Mouse (Mus musculus): ENCODE results near the gene Cyren. TPM values are rescaled to one million over a fixed set of nuclear protein-coding genes. Genes with fewer than 3 reads are reported as not detected.

Gene Cyren
- polyA plus RNA-seq, 1 experiment from 2014 or later, result 5.8 TPM

- Histone ChIP-seq H3K4me1 (replicated peaks; ENCODE audit: control insufficient read depth, insufficient read depth) (peaks cover 3% of the 10 kb centered on the region), H3K36me3 (ENCODE audit: control insufficient read depth, insufficient read depth, low read length) (no peaks in the 10 kb centered on the region), H3K27ac (replicated peaks) (peak overlapping the region; percentile 35; the same call in 1 of the 2 replicates), H3K9ac (ENCODE audit: low read length) (no peak overlapping the region), H3K9me3 (ENCODE audit: control insufficient read depth, low read length) (no peaks in the 10 kb centered on the region), H3K4me3 (ENCODE audit: low read depth, low read length) (no peak overlapping the region), H3K27me3 (ENCODE audit: control insufficient read depth, insufficient read depth, low read length) (no peaks in the 10 kb centered on the region), H3K4me2 (replicated peaks; ENCODE audit: low read depth) (no peak overlapping the region)
- DNase-seq (ENCODE audit: low spot score) (no peak), ATAC-seq (ENCODE audit: low FRiP score, low TSS enrichment) (no peak)
- TF ChIP-seq EP300 (optimal IDR thresholded peaks at IDR 0.05) (no peak), CTCF (IDR thresholded peaks at IDR 0.05; ENCODE audit: low read depth) (no peak)
- WGBS, result 76% methylated on average over 16 of the region's 16 CpGs
These were observed 10.4 kb downstream of the Cyren start for GRCm38 (mm10) chr6:34867301-34867994.

DNA sequence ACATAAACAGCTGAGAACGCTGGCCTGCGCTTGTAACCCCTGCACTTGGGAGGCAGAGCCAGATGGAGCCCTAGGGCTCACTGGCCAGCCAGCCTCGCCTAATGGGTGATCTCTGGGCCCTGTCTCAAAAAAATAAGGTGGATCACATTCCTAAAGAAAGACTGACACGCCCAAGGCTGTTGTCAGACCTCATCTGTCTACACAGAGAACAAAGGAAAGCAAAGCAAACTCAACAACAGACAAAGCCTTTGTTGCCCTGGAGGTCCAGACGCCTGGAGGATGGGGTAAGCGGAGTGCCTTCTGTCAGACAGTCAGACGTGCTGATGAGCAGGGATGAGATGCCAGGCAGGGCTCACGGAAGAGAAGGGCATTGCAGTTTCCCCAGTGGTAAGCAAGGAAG lies 11.1 kb downstream of the Cyren start:
- peak overlapping the region; percentile 35 for H3K27ac ChIP-seq (replicated peaks)
- DNase-seq (ENCODE audit: low spot score), result no peak
- peaks cover 3% of the 10 kb centered on the region for H3K4me1 ChIP-seq (replicated peaks; ENCODE audit: control insufficient read depth, insufficient read depth)

GRCm38 (mm10) chr6:34865711-34866593 lies 11.9 kb downstream of the Cyren start:
- Histone ChIP-seq H3K27ac (replicated peaks) (peak overlapping the region; percentile 69), H3K4me1 (replicated peaks; ENCODE audit: control insufficient read depth, insufficient read depth) (peaks cover 3% of the 10 kb centered on the region), H3K9me3 (ENCODE audit: control insufficient read depth, low read length) (no peaks in the 10 kb centered on the region), H3K36me3 (ENCODE audit: control insufficient read depth, insufficient read depth, low read length) (no peaks in the 10 kb centered on the region), H3K27me3 (ENCODE audit: control insufficient read depth, insufficient read depth, low read length) (no peaks in the 10 kb centered on the region), H3K4me2 (replicated peaks; ENCODE audit: low read depth) (no peak overlapping the region), H3K9ac (ENCODE audit: low read length) (no peak overlapping the region), H3K4me3 (ENCODE audit: low read depth, low read length) (no peak overlapping the region)
- ATAC-seq (ENCODE audit: low FRiP score, low TSS enrichment) (peak; percentile 95), DNase-seq (ENCODE audit: low spot score) (peak; percentile 67)
- TF ChIP-seq CTCF (IDR thresholded peaks at IDR 0.05; ENCODE audit: low read depth), result no peak
- no peak for TF ChIP-seq EP300 (optimal IDR thresholded peaks at IDR 0.05)
- 42% methylated on average over 7 of the region's 7 CpGs for WGBS

More for the DNA sequence above, 11.1 kb downstream of the Cyren start:
- Histone ChIP-seq H3K4me3 (ENCODE audit: low read depth, low read length) (no peak overlapping the region), H3K27me3 (ENCODE audit: control insufficient read depth, insufficient read depth, low read length) (no peaks in the 10 kb centered on the region), H3K4me2 (replicated peaks; ENCODE audit: low read depth) (no peak overlapping the region), H3K36me3 (ENCODE audit: control insufficient read depth, insufficient read depth, low read length) (no peaks in the 10 kb centered on the region), H3K9ac (ENCODE audit: low read length) (no peak overlapping the region), H3K9me3 (ENCODE audit: control insufficient read depth, low read length) (no peaks in the 10 kb centered on the region)
- TF ChIP-seq EP300 (optimal IDR thresholded peaks at IDR 0.05) (no peak), CTCF (IDR thresholded peaks at IDR 0.05; ENCODE audit: low read depth) (no peak)
- WGBS, result 72% methylated on average over 8 of the region's 8 CpGs
- ATAC-seq (ENCODE audit: low FRiP score, low TSS enrichment), result no peak

DNA sequence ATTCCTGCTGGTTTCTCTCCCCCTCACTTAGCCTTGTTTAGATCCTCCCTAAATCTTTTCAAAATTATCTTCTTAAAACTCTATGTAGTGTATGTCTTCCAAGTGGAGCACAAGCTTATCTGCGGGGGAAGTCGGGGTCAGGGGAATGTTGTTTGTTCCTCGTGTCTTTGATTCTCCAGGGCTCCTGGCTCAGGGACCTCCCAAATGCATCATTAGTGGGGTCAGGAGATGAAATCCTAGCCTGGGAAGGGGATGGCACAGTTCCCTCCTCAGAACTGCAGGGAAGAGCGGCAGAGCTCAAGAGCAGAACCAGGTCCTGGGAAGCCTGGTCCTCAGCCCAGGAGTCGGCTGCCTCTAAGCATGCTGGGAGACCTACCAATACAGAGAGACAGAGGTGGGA lies 12.6 kb downstream of the Cyren start:
- H3K9me3 ChIP-seq (ENCODE audit: control insufficient read depth, low read length), result no peaks in the 10 kb centered on the region
- no peak overlapping the region for H3K4me3 ChIP-seq (ENCODE audit: low read depth, low read length)
- peaks cover 3% of the 10 kb centered on the region for H3K4me1 ChIP-seq (replicated peaks; ENCODE audit: control insufficient read depth, insufficient read depth)
- no peaks in the 10 kb centered on the region for H3K27me3 ChIP-seq (ENCODE audit: control insufficient read depth, insufficient read depth, low read length)
- no peak overlapping the region for H3K4me2 ChIP-seq (replicated peaks; ENCODE audit: low read depth)
- no peak overlapping the region for H3K9ac ChIP-seq (ENCODE audit: low read length)
- H3K27ac ChIP-seq (replicated peaks), result peak overlapping the region; percentile 69
- DNase-seq (ENCODE audit: low spot score), result no peak
- ATAC-seq (ENCODE audit: low FRiP score, low TSS enrichment), result peak; percentile 5; the same call in 1 of the 2 replicates
- H3K36me3 ChIP-seq (ENCODE audit: control insufficient read depth, insufficient read depth, low read length), result no peaks in the 10 kb centered on the region
- WGBS, result 43% methylated on average over 5 of the region's 5 CpGs
- TF ChIP-seq EP300 (optimal IDR thresholded peaks at IDR 0.05), result no peak
- TF ChIP-seq CTCF (IDR thresholded peaks at IDR 0.05; ENCODE audit: low read depth), result no peak

DNA sequence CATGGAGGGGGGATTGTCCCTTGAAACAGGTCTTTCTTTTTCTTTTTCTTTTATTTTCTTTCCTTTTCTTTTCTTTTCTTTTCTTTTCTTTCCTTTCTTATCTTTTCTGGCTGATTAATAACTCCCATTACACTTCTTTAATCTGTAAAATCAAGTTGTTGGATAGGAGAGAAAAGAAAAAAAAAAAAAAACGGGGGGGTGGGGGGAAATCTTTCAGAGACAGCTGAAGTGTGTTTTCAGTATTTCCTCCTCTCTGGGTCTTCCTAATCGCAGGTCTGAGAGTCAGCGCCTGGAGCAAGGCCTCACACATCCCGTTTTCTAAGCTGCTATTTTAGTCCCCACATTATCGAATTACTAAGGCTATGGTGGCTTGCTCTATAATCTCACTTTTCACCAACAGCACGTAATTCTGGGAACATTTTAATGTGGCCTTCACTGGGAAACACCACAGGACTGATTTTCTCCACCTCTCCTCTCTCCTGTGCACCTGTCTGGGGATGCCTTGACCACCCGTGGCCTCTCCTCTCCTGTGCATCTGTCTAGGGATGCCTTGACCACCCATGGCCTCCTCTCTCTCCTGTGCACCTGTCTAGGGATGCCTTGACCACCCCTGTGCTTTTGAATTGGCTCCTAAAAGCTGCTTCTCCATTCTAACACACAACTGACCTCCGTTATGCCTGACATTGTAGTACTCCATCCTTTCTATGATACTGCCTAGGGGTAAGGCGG lies 13.9 kb downstream of the Cyren start:
- no peak for ATAC-seq (ENCODE audit: low FRiP score, low TSS enrichment)
- Histone ChIP-seq H3K4me3 (ENCODE audit: low read depth, low read length) (peak overlapping the region; percentile 2; the same call in 1 of the 2 replicates), H3K36me3 (ENCODE audit: control insufficient read depth, insufficient read depth, low read length) (no peaks in the 10 kb centered on the region), H3K27me3 (ENCODE audit: control insufficient read depth, insufficient read depth, low read length) (no peaks in the 10 kb centered on the region), H3K27ac (replicated peaks) (peak overlapping the region; percentile 79), H3K4me1 (replicated peaks; ENCODE audit: control insufficient read depth, insufficient read depth) (peaks cover 3% of the 10 kb centered on the region), H3K4me2 (replicated peaks; ENCODE audit: low read depth) (peak overlapping the region; percentile 45; the same call in 1 of the 2 replicates), H3K9ac (ENCODE audit: low read length) (peak overlapping the region; percentile 35; the same call in 1 of the 2 replicates), H3K9me3 (ENCODE audit: control insufficient read depth, low read length) (no peaks in the 10 kb centered on the region)
- TF ChIP-seq EP300 (optimal IDR thresholded peaks at IDR 0.05), result no peak
- no peak for TF ChIP-seq CTCF (IDR thresholded peaks at IDR 0.05; ENCODE audit: low read depth)
- 57% methylated on average over 9 of the region's 9 CpGs for WGBS
- DNase-seq (ENCODE audit: low spot score), result no peak

All from stomach, postnatal 0 days (tissue).